Mouse (Mus musculus) thymus, adult 2 months (tissue): Measurements from ENCODE around the gene Pik3r5.

ENCODE experiments used
- CTCF ChIP-seq: fragments of 200-500 bp; IDR thresholded peaks from 2 replicates; pipeline ENCODE4 v1.5.1; 2012; ENCODE audit warnings: mild to moderate bottlenecking, control low read depth, low read length, moderate library complexity, borderline replicate concordance; ENCODE audit not compliant: control insufficient read depth, poor library complexity, insufficient read depth; ENCODE audit errors: extremely low read depth
- POLR2A ChIP-seq: fragments of 200-500 bp; IDR thresholded peaks from 2 replicates; pipeline ENCODE4 v1.6.1; 2012; ENCODE audit warnings: mild to moderate bottlenecking, low read length, control low read depth, moderate library complexity; ENCODE audit not compliant: control insufficient read depth, poor library complexity, insufficient read depth; ENCODE audit errors: extremely low read depth

GRCm38 (mm10) chr11:68502902-68503629, 71.1 kb downstream of the Pik3r5 start, which contains the start of gene Pik3r6:
- no peak for TF ChIP-seq POLR2A
- no peak for TF ChIP-seq CTCF
